ENCODE assay signal across 10 mouse cellular contexts in genomic region chr13:110562902-110563301, GRCm38 (mm10).
A peak's percentile ranks its signal among the peaks of the same experiment; 100 is the strongest.
DNase-seq lines count a peak whose midpoint lies in the region; ATAC-seq lines count a peak whose summit lies in the region.
"Had no signal": no experiment of that assay in that cellular context is flagged by ENCODE, and none has a peak within 500 bp of the region (broad histone marks: within the 10 kb centered on the region; RNA-seq: fewer than 3 reads in every experiment).

No protein-coding gene starts in this region.

- H3K27me3 ChIP-seq in heart, embryonic 10.5 days (ENCODE audit: insufficient read depth, poor library complexity, severe bottlenecking): no peaks in the 10 kb centered on the region
- no peaks in the 10 kb centered on the region for H3K27me3 ChIP-seq in heart, embryonic 14.5 days (ENCODE audit: control insufficient read depth, insufficient read depth, low read length)

- 45% methylated on average over 5 of the region's 5 CpGs for WGBS in heart, embryonic 10.5 days
- 45% methylated on average over 5 of the region's 5 CpGs for WGBS in heart, embryonic 14.5 days

- peak; percentile 99 for DNase-seq in heart, adult 11 months
- DNase-seq in heart, embryonic 10.5 days (ENCODE audit: low spot score): no peak
- peak; percentile 42 for DNase-seq in kidney, postnatal 10 days
- peak; percentile 25 for DNase-seq in skeletal muscle tissue, adult 2 months (ENCODE audit: low read depth, low spot score)
- no peak for DNase-seq in right cerebral cortex, postnatal 4 days
- DNase-seq: gastrocnemius, postnatal 10 days; thymus, adult 18-20 months had no signal

- no peak overlapping the region for H3K9ac ChIP-seq in heart, embryonic 14.5 days (ENCODE audit: low read length)

- no peak overlapping the region for H3K27ac ChIP-seq in heart, embryonic 10.5 days
- peak overlapping the region; percentile 38 to 57 for H3K27ac ChIP-seq in heart, embryonic 14.5 days (replicated peaks in 1 of 2; ENCODE audit: control insufficient read depth in 1 of 2, insufficient read depth in 1 of 2, low read depth in 2 of 2, low read length in 2 of 2)

- ATAC-seq in heart, embryonic 14.5 days (ENCODE audit: insufficient number of reproducible peaks, insufficient read depth, low FRiP score, low read depth): no peak
- no peak for ATAC-seq in erythroid progenitor cell, adult 5-6 weeks (replicated peaks; ENCODE audit: low FRiP score, poor library complexity, severe bottlenecking)
- no peak for ATAC-seq in activated CD4-positive, CD25-positive, alpha-beta regulatory T cell, adult 4 months

- H3K4me3 ChIP-seq in heart, embryonic 10.5 days: no peak overlapping the region
- H3K4me3 ChIP-seq in heart, embryonic 14.5 days (ENCODE audit: control insufficient read depth in 1 of 2, insufficient read depth in 1 of 2, low read depth in 1 of 2, low read length in 2 of 2): no peak overlapping the region

- peaks cover 20% of the 10 kb centered on the region for H3K4me1 ChIP-seq in heart, embryonic 10.5 days
- H3K4me1 ChIP-seq in heart, embryonic 14.5 days (ENCODE audit: control insufficient read depth in 2 of 2, insufficient read depth in 2 of 2, low read length in 2 of 2): peaks cover 6 to 15% of the 10 kb centered on the region in 2 experiments; a peak in 3 of 4 replicates

- H3K9me3 ChIP-seq in heart, embryonic 10.5 days: no peaks in the 10 kb centered on the region
- no peaks in the 10 kb centered on the region for H3K9me3 ChIP-seq in heart, embryonic 14.5 days (ENCODE audit: control insufficient read depth, low read length)

- no peak overlapping the region for H3K4me2 ChIP-seq in heart, embryonic 14.5 days (ENCODE audit: low read length)

- H3K36me3 ChIP-seq in heart, embryonic 10.5 days: no peaks in the 10 kb centered on the region
- no peaks in the 10 kb centered on the region for H3K36me3 ChIP-seq in heart, embryonic 14.5 days (ENCODE audit: control insufficient read depth, insufficient read depth, low read length)

Comparison
In these comparisons a context has a peak if more than half of its experiments do, and no peak if none do; other contexts are left out.
1. DNase-seq: peak in heart, adult 11 months (single experiment), kidney, postnatal 10 days (single experiment) and skeletal muscle tissue, adult 2 months (single experiment); none in heart, embryonic 10.5 days (single experiment) and right cerebral cortex, postnatal 4 days (single experiment).